Mouse (Mus musculus) ES-E14 (cell line): ENCODE measurements around the gene Rbfox3. TPM values are rescaled to one million over a fixed set of nuclear protein-coding genes. Genes with fewer than 3 reads are reported as not detected.

Experiments used
- DNase-seq: peaks from one replicate; pipeline ENCODE4 v3.0.0-alpha.2; 2013; ENCODE audit warnings: low read depth, low spot score
- H3K27ac ChIP-seq: 2 replicates; pipeline ENCODE4 v1.5.1; 2012; ENCODE audit warnings: low read depth, mild to moderate bottlenecking, low read length, moderate library complexity, mixed read lengths; ENCODE audit not compliant: poor library complexity, insufficient read depth, severe bottlenecking
- H3K36me3 ChIP-seq: 2 replicates; pipeline ENCODE4 v1.6.1; 2012; ENCODE audit warnings: mild to moderate bottlenecking, low read length, moderate library complexity, mixed read lengths; ENCODE audit not compliant: control insufficient read depth, poor library complexity, insufficient read depth, severe bottlenecking
- H3K4me1 ChIP-seq, 2 experiments: fragments of 150-350 bp in 1 of 2; sonication (generic) in 1 of 2; 2 replicates each; pipeline ENCODE4 v1.6.1; 2012; ENCODE audit warnings: low read length in 2 of 2, mild to moderate bottlenecking in 1 of 2, mixed read lengths in 1 of 2; ENCODE audit not compliant: control insufficient read depth in 2 of 2, insufficient read depth in 2 of 2, poor library complexity in 1 of 2
- H3K4me3 ChIP-seq, 2 experiments: fragments of 150-350 bp in 1 of 2; sonication (generic) in 1 of 2; 2 replicates each; pipeline ENCODE4 v1.5.1; 2012; ENCODE audit warnings: low read length in 2 of 2, low read depth in 1 of 2, mild to moderate bottlenecking in 1 of 2, mixed read lengths in 1 of 2; ENCODE audit not compliant: insufficient read depth in 1 of 2, poor library complexity in 1 of 2, severe bottlenecking in 1 of 2
- H3K9ac ChIP-seq: 2 replicates; pipeline ENCODE4 v1.6.1; 2012; ENCODE audit warnings: low read depth, mild to moderate bottlenecking, low read length, mixed read lengths; ENCODE audit not compliant: poor library complexity, insufficient read depth, severe bottlenecking
- H3K9me3 ChIP-seq: fragments of 150-350 bp; sonication (generic); 2 replicates; pipeline ENCODE4 v1.6.1; 2012; ENCODE audit warnings: low read depth, mild to moderate bottlenecking, low read length; ENCODE audit not compliant: control insufficient read depth, insufficient read depth
- CHD2 ChIP-seq: IDR thresholded peaks from 2 replicates; pipeline ENCODE4 v1.6.1; 2014; ENCODE audit warnings: mild to moderate bottlenecking, low read depth, low read length, inconsistent platforms
- HCFC1 ChIP-seq: IDR thresholded peaks from 2 replicates; pipeline ENCODE4 v1.6.1; 2012; ENCODE audit warnings: low read length, inconsistent platforms, borderline replicate concordance; ENCODE audit not compliant: insufficient read depth
- MAFK ChIP-seq: IDR thresholded peaks from 2 replicates; pipeline ENCODE4 v1.6.1; 2014; ENCODE audit warnings: mild to moderate bottlenecking, low read depth, low read length, inconsistent platforms; ENCODE audit not compliant: insufficient read depth
- ZC3H11A ChIP-seq: IDR thresholded peaks from 2 replicates; pipeline ENCODE4 v1.6.1; 2012; ENCODE audit warnings: low read depth, mild to moderate bottlenecking, inconsistent platforms, low read length, borderline replicate concordance
- ZNF384 ChIP-seq: IDR thresholded peaks from 2 replicates; pipeline ENCODE4 v1.6.1; 2012; ENCODE audit warnings: low read depth, low read length, inconsistent platforms
- in situ Hi-C, 2 experiments: fragments of 600-800 bp; cut with MboI; formaldehyde crosslinking; loops; one replicate each; pipeline ENCODE4 v1.15.1; 2025; ENCODE audit warnings: low sequenced_read_pairs in 2 of 2, inconsistent platforms in 1 of 2; ENCODE audit not compliant: unreplicated experiment in 2 of 2
- total RNA-seq: library from RNA; depleted of rRNA; stranded (reverse); fragments of 300-350 nt; gene quantifications from 2 replicates; pipeline ENCODE4 v1.2.3, GENCODE M21; 2012

Gene Rbfox3
- total RNA-seq, 1 experiment: 0.45 TPM

GRCm38 (mm10) chr11:118518743-118519142, 392.7 kb downstream of the Rbfox3 start:
- Histone ChIP-seq H3K9me3 (no peaks in the 10 kb centered on the region), H3K27ac (no peak overlapping the region), H3K4me3 (no peak overlapping the region), H3K36me3 (no peaks in the 10 kb centered on the region), H3K9ac (no peak overlapping the region), H3K4me1 (peaks cover 1 to 9% of the 10 kb centered on the region in 2 experiments; a peak in 1 of 4 replicates)
- in situ Hi-C loops: no loop called here
- no peak for DNase-seq
- no peak for TF ChIP-seq ZNF384

GRCm38 (mm10) chr11:118517924-118518323, 393.5 kb downstream of the Rbfox3 start:
- in situ Hi-C loops: no loop called here
- H3K4me3 ChIP-seq: no peak overlapping the region
- no peaks in the 10 kb centered on the region for H3K36me3 ChIP-seq
- TF ChIP-seq MAFK (no peak), HCFC1 (no peak), CHD2 (no peak), ZNF384 (no peak), ZC3H11A (no peak)
- H3K9ac ChIP-seq: no peak overlapping the region
- H3K4me1 ChIP-seq: peaks cover 1 to 9% of the 10 kb centered on the region in 2 experiments; a peak in 1 of 4 replicates
- no peak overlapping the region for H3K27ac ChIP-seq
- no peaks in the 10 kb centered on the region for H3K9me3 ChIP-seq
- DNase-seq: no peak

GRCm38 (mm10) chr11:118512257-118512910, 399.0 kb downstream of the Rbfox3 start:
- no peak overlapping the region for H3K9ac ChIP-seq
- in situ Hi-C loops: no loop called here
- no peak overlapping the region for H3K27ac ChIP-seq
- no peak for DNase-seq
- peaks cover 3 to 9% of the 10 kb centered on the region in 2 experiments; a peak in 1 of 4 replicates for H3K4me1 ChIP-seq
- no peaks in the 10 kb centered on the region for H3K36me3 ChIP-seq
- TF ChIP-seq CHD2 (no peak), MAFK (peak; percentile 89)
- no peaks in the 10 kb centered on the region for H3K9me3 ChIP-seq
- no peak overlapping the region for H3K4me3 ChIP-seq

GRCm38 (mm10) chr11:118511851-118512250, 399.5 kb downstream of the Rbfox3 start:
- no peaks in the 10 kb centered on the region for H3K36me3 ChIP-seq
- in situ Hi-C loops: no loop called here
- H3K4me3 ChIP-seq: no peak overlapping the region
- H3K9ac ChIP-seq: no peak overlapping the region
- H3K9me3 ChIP-seq: no peaks in the 10 kb centered on the region
- no peak for TF ChIP-seq ZC3H11A
- no peak for TF ChIP-seq CHD2
- H3K4me1 ChIP-seq: peaks cover 3 to 9% of the 10 kb centered on the region in 2 experiments; a peak in 1 of 4 replicates
- no peak overlapping the region for H3K27ac ChIP-seq
- DNase-seq: no peak

- no peaks in the 10 kb centered on the region for H3K36me3 ChIP-seq
- DNase-seq: no peak
- in situ Hi-C loops: no loop called here
- no peak for TF ChIP-seq CHD2
- no peak for TF ChIP-seq ZNF384
- TF ChIP-seq MAFK: no peak
- TF ChIP-seq HCFC1: no peak
- TF ChIP-seq ZC3H11A: no peak
- H3K9ac ChIP-seq: no peak overlapping the region
- no peak overlapping the region; the same call in 1 of the 2 replicates for H3K27ac ChIP-seq
- peaks cover 1 to 3% of the 10 kb centered on the region in 2 experiments; a peak in 1 of 4 replicates for H3K4me1 ChIP-seq
- no peaks in the 10 kb centered on the region for H3K9me3 ChIP-seq
- no peak overlapping the region for H3K4me3 ChIP-seq
Observed at GRCm38 (mm10) chr11:118508341-118508740, 403.1 kb downstream of the Rbfox3 start.
